Mouse (Mus musculus) heart, embryonic 10.5 days (tissue): ENCODE data around the gene Dleu7. TPM values are rescaled to one million over a fixed set of nuclear protein-coding genes. Genes with fewer than 3 reads are reported as not detected.

Experiments used
- DNase-seq: peaks from one replicate; pipeline ENCODE4 v3.0.0-alpha.2; 2017; ENCODE audit warnings: low spot score
- H3K27ac ChIP-seq: fragments of 300-500 bp; sonication (generic); 2 replicates; pipeline ENCODE4 v1.5.1; 2016; ENCODE audit warnings: mild to moderate bottlenecking
- H3K27me3 ChIP-seq: fragments of 300-500 bp; sonication (generic); 2 replicates; pipeline ENCODE4 v1.6.1; 2016; ENCODE audit warnings: mild to moderate bottlenecking; ENCODE audit not compliant: poor library complexity, insufficient read depth, severe bottlenecking
- H3K36me3 ChIP-seq: fragments of 300-500 bp; sonication (generic); 2 replicates; pipeline ENCODE4 v1.6.1; 2016; ENCODE audit warnings: mild to moderate bottlenecking, moderate library complexity
- H3K4me1 ChIP-seq: fragments of 300-500 bp; sonication (generic); 2 replicates; pipeline ENCODE4 v1.6.1; 2016; ENCODE audit warnings: mild to moderate bottlenecking
- H3K4me3 ChIP-seq: fragments of 300-500 bp; sonication (generic); 2 replicates; pipeline ENCODE4 v1.5.1; 2016; ENCODE audit warnings: mild to moderate bottlenecking, moderate library complexity
- H3K9me3 ChIP-seq: fragments of 300-500 bp; sonication (generic); 2 replicates; pipeline ENCODE4 v1.6.1; 2016; ENCODE audit warnings: mild to moderate bottlenecking, moderate library complexity
- WGBS: fragments of 180-500 bp; shearing (Covaris S2); methylation state at CpG from one replicate; pipeline ENCODE4 v1.1.7; 2016; 5-methylcytosine and 5-hydroxymethylcytosine counted together
- polyA plus RNA-seq: library from polyadenylated mRNA; unstranded; fragments of >200 nt; fragmentation: Nextera tagmentation; extraction: Ambion mirVana; gene quantifications from 2 replicates; pipeline ENCODE4 v1.2.1, GENCODE M21; 2016

Dleu7 gene
- polyA plus RNA-seq, 1 experiment from 2014 or later = 1.5 TPM

GRCm38 (mm10) chr14:62226576-62227047 is 66.2 kb downstream of the Dleu7 start:
- no peaks in the 10 kb centered on the region for H3K36me3 ChIP-seq
- no peak overlapping the region for H3K4me3 ChIP-seq
- 75% methylated on average over 11 of the region's 11 CpGs for WGBS
- H3K27ac ChIP-seq = no peak overlapping the region
- no peaks in the 10 kb centered on the region for H3K4me1 ChIP-seq
- H3K27me3 ChIP-seq = peaks cover 6% of the 10 kb centered on the region; the same call in 1 of the 2 replicates
- H3K9me3 ChIP-seq = no peaks in the 10 kb centered on the region
- no peak for DNase-seq

Other genes starting within 250 kb of the Dleu7 start
- 61.0 and 65.2 TPM in 2 replicates for gene Rnaseh2b, start 458 bp downstream of the Dleu7 start, polyA plus RNA-seq
- 0.05 and 0.15 TPM in 2 replicates for gene Gucy1b2, start 163.2 kb upstream of the Dleu7 start, polyA plus RNA-seq